Mouse (Mus musculus) embryonic fibroblast, embryonic 13.5 days (primary cell): ENCODE results near the gene Maz.

Experiments
- CTCF ChIP-seq: IDR thresholded peaks from 2 replicates; pipeline ENCODE4 v1.5.1; 2011; ENCODE audit warnings: mild to moderate bottlenecking, control low read depth, low read length, moderate library complexity, borderline replicate concordance; ENCODE audit not compliant: insufficient read depth
- POLR2A ChIP-seq: IDR thresholded peaks from 2 replicates; pipeline ENCODE4 v1.6.1; 2011; ENCODE audit warnings: low read depth, mild to moderate bottlenecking, control low read depth, low read length, moderate library complexity

DNA sequence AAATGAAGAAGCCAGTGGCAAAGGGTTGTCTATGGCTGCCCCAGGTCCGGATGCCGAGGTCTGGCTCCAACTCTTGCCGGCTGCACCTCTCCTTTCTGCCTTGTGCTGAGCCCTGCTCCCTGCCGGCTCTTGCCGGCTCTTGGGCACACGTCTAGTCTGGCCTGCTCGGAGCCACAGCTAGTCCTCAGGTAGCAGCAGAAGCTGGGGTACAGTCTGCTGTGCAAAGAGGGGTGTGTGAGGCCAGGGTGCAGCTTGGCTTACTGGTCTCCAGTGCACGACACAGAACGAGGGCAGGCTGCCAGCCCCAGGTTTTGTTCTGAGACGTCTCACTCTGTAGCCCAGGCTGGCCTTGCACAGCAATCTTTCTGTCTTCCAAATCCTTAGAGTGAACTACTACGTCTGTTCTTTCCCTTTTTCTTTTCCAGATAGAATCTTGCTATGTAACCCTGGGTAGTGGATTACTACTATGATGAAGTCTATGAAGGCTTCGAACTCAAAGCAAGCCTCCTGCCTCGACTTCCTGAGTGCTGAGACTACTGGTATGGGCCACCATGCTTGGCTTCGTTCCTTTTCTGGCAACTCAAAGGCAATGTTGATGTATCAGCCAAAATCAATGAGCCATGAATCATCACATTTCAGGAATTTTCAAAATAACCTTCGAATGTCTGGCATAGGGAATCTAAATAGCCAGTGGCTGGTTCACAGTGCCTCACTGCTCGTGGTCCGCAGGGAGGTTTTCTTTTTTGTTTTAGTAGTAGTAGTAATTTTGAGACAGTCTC is 17.3 kb downstream of the Maz start:
- TF ChIP-seq POLR2A (no peak), CTCF (no peak)
